Mouse (Mus musculus): ENCODE results near the gene Eme2.
A peak's percentile ranks its signal among the peaks of the same experiment; 100 is the strongest.
"Not testable (repeated sequence)": the region's sequence is repeated elsewhere in the genome, so short reads cannot be mapped to it uniquely, and the experiment has no call there.

Gene Eme2

GRCm38 (mm10) chr17:24894995-24895547, at the start of gene Eme2, which contains the start of gene Mrps34:
Gene Eme2, minus strand, starts transcription at chr17:24895087.
Gene Mrps34, plus strand, starts transcription at chr17:24895116.
- no peak for DNase-seq (ENCODE audit: low spot score)

- DNase-seq (ENCODE audit: low spot score): not testable (repeated sequence)
Measured at GRCm38 (mm10) chr17:24943589-24943988, 48.7 kb upstream of the Eme2 start.

- DNase-seq (ENCODE audit: low spot score): no peak
Measured at GRCm38 (mm10) chr17:24943036-24943435, 48.1 kb upstream of the Eme2 start.

GRCm38 (mm10) chr17:24942453-24942852, 47.6 kb upstream of the Eme2 start:
- not testable (repeated sequence) for DNase-seq (ENCODE audit: low spot score)

GRCm38 (mm10) chr17:24937266-24937665, 42.4 kb upstream of the Eme2 start:
- no peak for DNase-seq (ENCODE audit: low spot score)

- peak; percentile 82 for DNase-seq (ENCODE audit: low spot score)
Measured at GRCm38 (mm10) chr17:24936259-24937237, 41.7 kb upstream of the Eme2 start, which contains the start of gene Mapk8ip3. Gene Mapk8ip3, minus strand, starts transcription at chr17:24936977.

- DNase-seq (ENCODE audit: low spot score): no peak
Measured at GRCm38 (mm10) chr17:24935666-24936065, 40.8 kb upstream of the Eme2 start.

- no peak for DNase-seq (ENCODE audit: low spot score)
Measured at GRCm38 (mm10) chr17:24934926-24935325, 40.0 kb upstream of the Eme2 start.

- no peak for DNase-seq (ENCODE audit: low spot score)
Measured at GRCm38 (mm10) chr17:24933163-24933562, 38.3 kb upstream of the Eme2 start.

GRCm38 (mm10) chr17:24932431-24932830, 37.5 kb upstream of the Eme2 start:
- no peak for DNase-seq (ENCODE audit: low spot score)

GRCm38 (mm10) chr17:24929506-24929905, 34.6 kb upstream of the Eme2 start:
- DNase-seq (ENCODE audit: low spot score): no peak

GRCm38 (mm10) chr17:24923246-24923645, 28.4 kb upstream of the Eme2 start:
- no peak for DNase-seq (ENCODE audit: low spot score)

- DNase-seq (ENCODE audit: low spot score): no peak
Measured at GRCm38 (mm10) chr17:24913984-24914383, 19.1 kb upstream of the Eme2 start.

- DNase-seq (ENCODE audit: low spot score): no peak
Measured at GRCm38 (mm10) chr17:24907591-24907990, 12.7 kb upstream of the Eme2 start.

- no peak for DNase-seq (ENCODE audit: low spot score)
Measured at GRCm38 (mm10) chr17:24903767-24904166, 8.9 kb upstream of the Eme2 start.

GRCm38 (mm10) chr17:24902671-24903474, 8.0 kb upstream of the Eme2 start:
- DNase-seq (ENCODE audit: low spot score): no peak

- no peak for DNase-seq (ENCODE audit: low spot score)
Measured at GRCm38 (mm10) chr17:24902124-24902523, 7.2 kb upstream of the Eme2 start.

- DNase-seq (ENCODE audit: low spot score): no peak
Measured at GRCm38 (mm10) chr17:24900014-24900413, 5.1 kb upstream of the Eme2 start.

- no peak for DNase-seq (ENCODE audit: low spot score)
Measured at GRCm38 (mm10) chr17:24899153-24899552, 4.3 kb upstream of the Eme2 start.

- no peak for DNase-seq (ENCODE audit: low spot score)
Measured at GRCm38 (mm10) chr17:24898041-24898854, 3.4 kb upstream of the Eme2 start.

GRCm38 (mm10) chr17:24897600-24897999, 2.7 kb upstream of the Eme2 start:
- DNase-seq (ENCODE audit: low spot score): no peak

GRCm38 (mm10) chr17:24896993-24897269, 2.0 kb upstream of the Eme2 start:
- no peak for DNase-seq (ENCODE audit: low spot score)

All from urinary bladder, postnatal 10 days (tissue).